Mouse (Mus musculus) testis, adult 2 months (tissue): ENCODE data around the gene Tmod3.

Experiments
- CTCF ChIP-seq: fragments of 200-500 bp; IDR thresholded peaks from 2 replicates; pipeline ENCODE4 v1.5.1; 2012; ENCODE audit warnings: low read depth, mild to moderate bottlenecking, inconsistent platforms, low read length, moderate library complexity; ENCODE audit not compliant: control insufficient read depth, insufficient read depth, insufficient replicate concordance
- POLR2A ChIP-seq: fragments of 200-500 bp; IDR thresholded peaks from 2 replicates; pipeline ENCODE4 v1.6.1; 2012; ENCODE audit warnings: low read depth, mild to moderate bottlenecking, inconsistent platforms, low read length, moderate library complexity; ENCODE audit not compliant: control insufficient read depth

DNA sequence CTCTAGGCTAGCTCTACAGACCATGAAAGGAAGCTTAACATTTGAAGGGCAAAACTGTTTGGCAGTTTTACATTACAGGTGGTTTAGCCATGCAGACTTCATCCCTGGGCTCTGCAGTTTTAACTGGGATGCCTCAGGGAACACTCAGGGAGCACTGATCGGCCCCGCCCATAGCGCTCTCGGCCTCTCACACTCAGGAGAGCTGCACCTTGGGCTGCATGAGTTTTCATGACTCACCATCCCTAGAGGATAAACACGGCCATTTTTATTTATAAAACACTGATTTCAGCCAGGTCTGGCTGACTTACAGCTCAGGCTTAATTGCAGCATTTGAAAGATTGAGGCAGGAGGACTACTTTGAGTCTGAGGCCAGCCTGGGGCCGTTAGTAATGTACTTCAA, 74.2 kb downstream of the Tmod3 start:
- TF ChIP-seq CTCF, result no peak
- TF ChIP-seq POLR2A, result no peak
